Mouse (Mus musculus) neural tube, embryonic 14.5 days (tissue): ENCODE measurements around the gene Aim2. TPM values are rescaled to one million over a fixed set of nuclear protein-coding genes. Genes with fewer than 3 reads are reported as not detected.
A peak's percentile ranks its signal among the peaks of the same experiment; 100 is the strongest.

Experiments used
- ATAC-seq: fragments of 200-750 bp; cut with Nextera tagmentation; 2 replicates; pipeline ENCODE4 v1.8.0; 2017; ENCODE audit warnings: low read depth, mild to moderate bottlenecking, moderate TSS enrichment, moderate library complexity
- H3K27ac ChIP-seq: fragments of 300-500 bp; sonication (generic); 2 replicates; pipeline ENCODE4 v1.5.1; 2014; ENCODE audit warnings: low read depth, mild to moderate bottlenecking, control low read depth, low read length, moderate library complexity, mixed read lengths
- H3K27me3 ChIP-seq: fragments of 300-500 bp; sonication (generic); 2 replicates; pipeline ENCODE4 v1.6.1; 2014; ENCODE audit warnings: low read length; ENCODE audit not compliant: control insufficient read depth, insufficient read depth
- H3K36me3 ChIP-seq: fragments of 300-500 bp; sonication (generic); 2 replicates; pipeline ENCODE4 v1.6.1; 2014; ENCODE audit warnings: low read length, mixed read lengths; ENCODE audit not compliant: control insufficient read depth, insufficient read depth
- H3K4me1 ChIP-seq: fragments of 300-500 bp; sonication (generic); 2 replicates; pipeline ENCODE4 v1.6.1; 2014; ENCODE audit warnings: low read length; ENCODE audit not compliant: control insufficient read depth, insufficient read depth
- H3K4me2 ChIP-seq: fragments of 300-500 bp; sonication (generic); 2 replicates; pipeline ENCODE4 v1.6.1; 2014; ENCODE audit warnings: mild to moderate bottlenecking, low read depth, low read length, control low read depth
- H3K4me3 ChIP-seq: fragments of 300-500 bp; sonication (generic); 2 replicates; pipeline ENCODE4 v1.5.1; 2014; ENCODE audit warnings: low read depth, low read length, control low read depth, mixed read lengths
- H3K9ac ChIP-seq: fragments of 300-500 bp; sonication (generic); replicated peaks from 2 replicates; pipeline ENCODE4 v1.6.1; 2014; ENCODE audit warnings: low read depth, mild to moderate bottlenecking, control low read depth, low read length, mixed read lengths
- H3K9me3 ChIP-seq: fragments of 300-500 bp; sonication (generic); 2 replicates; pipeline ENCODE4 v1.6.1; 2016; ENCODE audit warnings: low read length; ENCODE audit not compliant: control insufficient read depth
- WGBS: fragments of 180-500 bp; shearing (Covaris S2); extraction: QIAGEN DNeasy Blood & Tissue Kit; methylation state at CpG from one replicate; pipeline ENCODE4 v1.1.7; 2014; 5-methylcytosine and 5-hydroxymethylcytosine counted together
- polyA plus RNA-seq: library from polyadenylated mRNA; unstranded; fragments of >200 nt; fragmentation: Nextera tagmentation; extraction: Ambion mirVana; gene quantifications from 2 replicates; pipeline ENCODE4 v1.2.1, GENCODE M21; 2014

Gene Aim2
- polyA plus RNA-seq, 1 experiment from 2014 or later: 2.7 TPM

- H3K4me3 ChIP-seq: no peak overlapping the region
- H3K36me3 ChIP-seq: peaks cover 16% of the 10 kb centered on the region
- H3K4me2 ChIP-seq: no peak overlapping the region
- H3K27ac ChIP-seq: no peak overlapping the region
- H3K4me1 ChIP-seq: no peaks in the 10 kb centered on the region
- no peaks in the 10 kb centered on the region for H3K27me3 ChIP-seq
- WGBS: 82% methylated on average over 10 of the region's 10 CpGs
- no peaks in the 10 kb centered on the region for H3K9me3 ChIP-seq
- ATAC-seq: no peak
- H3K9ac ChIP-seq: no peak overlapping the region
Measured at GRCm38 (mm10) chr1:173337008-173337407, 13.7 kb upstream of the Aim2 start.

GRCm38 (mm10) chr1:173339543-173339942 is 11.1 kb upstream of the Aim2 start:
- H3K36me3 ChIP-seq: peaks cover 16% of the 10 kb centered on the region
- peak; percentile 57; the same call in 1 of the 2 replicates for ATAC-seq
- no peak overlapping the region for H3K4me3 ChIP-seq
- WGBS: 10% methylated on average over 2 of the region's 2 CpGs
- H3K27ac ChIP-seq: no peak overlapping the region
- no peaks in the 10 kb centered on the region for H3K9me3 ChIP-seq
- H3K27me3 ChIP-seq: no peaks in the 10 kb centered on the region
- H3K4me2 ChIP-seq: no peak overlapping the region
- no peaks in the 10 kb centered on the region for H3K4me1 ChIP-seq
- no peak overlapping the region for H3K9ac ChIP-seq

- no peak overlapping the region for H3K4me2 ChIP-seq
- no peak overlapping the region for H3K27ac ChIP-seq
- no peaks in the 10 kb centered on the region for H3K9me3 ChIP-seq
- WGBS: 50% methylated on average over 1 of the region's 1 CpGs
- H3K27me3 ChIP-seq: no peaks in the 10 kb centered on the region
- peaks cover 28% of the 10 kb centered on the region for H3K36me3 ChIP-seq
- no peak overlapping the region for H3K9ac ChIP-seq
- H3K4me3 ChIP-seq: no peak overlapping the region
- no peaks in the 10 kb centered on the region for H3K4me1 ChIP-seq
- ATAC-seq: peak; percentile 19; the same call in 1 of the 2 replicates
Measured at GRCm38 (mm10) chr1:173342425-173342824, 8.3 kb upstream of the Aim2 start.

GRCm38 (mm10) chr1:173343934-173344333 is 6.7 kb upstream of the Aim2 start:
- 45% methylated on average over 3 of the region's 3 CpGs for WGBS
- ATAC-seq: peak; percentile 29; the same call in 1 of the 2 replicates
- no peak overlapping the region for H3K4me3 ChIP-seq
- no peaks in the 10 kb centered on the region for H3K4me1 ChIP-seq
- H3K9ac ChIP-seq: no peak overlapping the region
- H3K27ac ChIP-seq: no peak overlapping the region
- H3K36me3 ChIP-seq: peaks cover 21% of the 10 kb centered on the region
- H3K27me3 ChIP-seq: no peaks in the 10 kb centered on the region
- H3K4me2 ChIP-seq: no peak overlapping the region
- H3K9me3 ChIP-seq: no peaks in the 10 kb centered on the region

GRCm38 (mm10) chr1:173345112-173345511 is 5.6 kb upstream of the Aim2 start:
- peaks cover 21% of the 10 kb centered on the region for H3K36me3 ChIP-seq
- no peaks in the 10 kb centered on the region for H3K27me3 ChIP-seq
- H3K9me3 ChIP-seq: no peaks in the 10 kb centered on the region
- no peak overlapping the region for H3K27ac ChIP-seq
- 0 out of 2 replicates have a peak, but pooled peaks cover 3% of the 10 kb centered on the region for H3K4me1 ChIP-seq
- no peak for ATAC-seq
- 91% methylated on average over 4 of the region's 4 CpGs for WGBS
- H3K9ac ChIP-seq: no peak overlapping the region
- no peak overlapping the region for H3K4me3 ChIP-seq
- no peak overlapping the region for H3K4me2 ChIP-seq

- H3K27me3 ChIP-seq: no peaks in the 10 kb centered on the region
- WGBS: 5% methylated on average over 1 of the region's 1 CpGs
- no peak overlapping the region for H3K4me3 ChIP-seq
- H3K9ac ChIP-seq: no peak overlapping the region
- H3K36me3 ChIP-seq: peaks cover 11% of the 10 kb centered on the region
- 0 out of 2 replicates have a peak, but pooled peaks cover 3% of the 10 kb centered on the region for H3K4me1 ChIP-seq
- ATAC-seq: no peak
- no peaks in the 10 kb centered on the region for H3K9me3 ChIP-seq
- no peak overlapping the region for H3K4me2 ChIP-seq
- no peak overlapping the region for H3K27ac ChIP-seq
Measured at GRCm38 (mm10) chr1:173348527-173348926, 2.2 kb upstream of the Aim2 start.

- Histone ChIP-seq H3K9ac (no peak overlapping the region), H3K9me3 (no peaks in the 10 kb centered on the region), H3K36me3 (peaks cover 11% of the 10 kb centered on the region), H3K4me1 (0 out of 2 replicates have a peak, but pooled peaks cover 3% of the 10 kb centered on the region), H3K4me2 (no peak overlapping the region), H3K27me3 (no peaks in the 10 kb centered on the region), H3K27ac (no peak overlapping the region), H3K4me3 (no peak overlapping the region)
- no peak for ATAC-seq
- WGBS: 63% methylated on average over 5 of the region's 5 CpGs
Measured at GRCm38 (mm10) chr1:173349192-173349591, 1.5 kb upstream of the Aim2 start.

- Histone ChIP-seq H3K36me3 (peaks cover 8% of the 10 kb centered on the region), H3K4me3 (no peak overlapping the region), H3K27me3 (no peaks in the 10 kb centered on the region), H3K9ac (no peak overlapping the region), H3K27ac (no peak overlapping the region), H3K4me1 (0 out of 2 replicates have a peak, but pooled peaks cover 3% of the 10 kb centered on the region), H3K4me2 (peak overlapping the region; percentile 24; the same call in 1 of the 2 replicates), H3K9me3 (no peaks in the 10 kb centered on the region)
- ATAC-seq: peak; percentile 79
- 2% methylated on average over 6 of the region's 6 CpGs for WGBS
Measured at GRCm38 (mm10) chr1:173349946-173350345, 733 bp upstream of the Aim2 start.

- ATAC-seq: no peak
- no peak overlapping the region for H3K9ac ChIP-seq
- no peak overlapping the region for H3K4me2 ChIP-seq
- H3K27me3 ChIP-seq: no peaks in the 10 kb centered on the region
- WGBS: 88% methylated on average over 7 of the region's 7 CpGs
- H3K36me3 ChIP-seq: no peaks in the 10 kb centered on the region
- no peak overlapping the region for H3K27ac ChIP-seq
- H3K9me3 ChIP-seq: no peaks in the 10 kb centered on the region
- peaks cover 9% of the 10 kb centered on the region; the same call in 1 of the 2 replicates for H3K4me1 ChIP-seq
- H3K4me3 ChIP-seq: no peak overlapping the region
Measured at GRCm38 (mm10) chr1:173355107-173355846, 4.6 kb downstream of the Aim2 start.
